Mouse (Mus musculus) olfactory bulb, adult 2 months (tissue): ENCODE measurements at regions not wholly inside any gene's neighbourhood (a gene's known extent, or its start where the extent isn't known, plus 50 kb on each side); places are given as distances from the start of the nearest gene placed in this dataset.

Experiments used
- CTCF ChIP-seq: fragments of 200-500 bp; IDR thresholded peaks from 2 replicates; pipeline ENCODE4 v1.5.1; 2012; ENCODE audit warnings: low read depth, mild to moderate bottlenecking, low read length, moderate library complexity; ENCODE audit not compliant: insufficient read depth
- POLR2A ChIP-seq: fragments of 200-500 bp; IDR thresholded peaks from 2 replicates; pipeline ENCODE4 v1.6.1; 2012; ENCODE audit warnings: mild to moderate bottlenecking, low read depth, low read length, moderate library complexity; ENCODE audit not compliant: insufficient read depth

- TF ChIP-seq CTCF: no peak
- no peak for TF ChIP-seq POLR2A
Measured at GRCm38 (mm10) chr1:157007891-157008730, 68.7 kb upstream of the Ralgps2 start.
